41 mouse cellular contexts compared by ENCODE assay signal in the genomic region with DNA sequence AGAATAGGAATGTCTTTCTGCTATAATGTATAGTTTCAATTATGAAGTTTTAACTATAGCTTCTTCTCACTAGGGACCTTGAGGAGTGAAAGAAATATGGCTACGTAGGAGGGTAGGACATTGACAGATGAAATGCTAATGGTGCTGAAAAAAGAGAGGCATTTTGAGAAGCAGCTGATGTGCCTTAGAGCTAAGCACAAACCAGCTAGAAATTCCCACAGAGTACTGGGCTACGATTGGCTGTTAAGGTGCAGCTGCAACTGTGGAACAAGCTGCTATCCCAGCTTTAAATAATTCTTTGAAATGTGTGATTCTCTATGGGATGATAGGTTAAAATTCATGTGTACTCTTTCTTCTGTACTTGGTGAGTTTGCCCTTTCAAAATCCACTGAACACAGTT. TPM values are rescaled to one million over a fixed set of nuclear protein-coding genes. Genes with fewer than 3 reads are reported as not detected.
DNase-seq lines count a peak whose midpoint lies in the region; ATAC-seq and TF ChIP-seq lines count a peak whose summit lies in the region.
"Had no signal": no experiment of that assay in that cellular context is flagged by ENCODE, and none has a peak within 500 bp of the region (broad histone marks: within the 10 kb centered on the region; RNA-seq: fewer than 3 reads in every experiment).

No protein-coding gene starts in this region.

- no peak overlapping the region for H3K9ac ChIP-seq in hindbrain, embryonic 16.5 days (ENCODE audit: low read depth, low read length)
- H3K9ac ChIP-seq: embryonic facial prominence, embryonic 15.5 days; forebrain, embryonic 12.5 days; forebrain, postnatal 0 days; hindbrain, embryonic 13.5 days; limb, embryonic 15.5 days; liver, embryonic 13.5 days; midbrain, embryonic 13.5 days; neural tube, embryonic 13.5 days had no signal

- no peak overlapping the region for H3K27ac ChIP-seq in left cerebral cortex, adult 2 months
- no peak overlapping the region for H3K27ac ChIP-seq in hindbrain, embryonic 16.5 days (ENCODE audit: low read depth, low read length)
- H3K27ac ChIP-seq: embryonic facial prominence, embryonic 10.5 days; embryonic facial prominence, embryonic 15.5 days; forebrain, embryonic 12.5 days; gastrocnemius, adult 2 months; hindbrain, embryonic 13.5 days; limb, embryonic 10.5 days; limb, embryonic 15.5 days; liver, embryonic 13.5 days; macrophage; midbrain, embryonic 13.5 days; neural tube, embryonic 13.5 days had no signal

- DNase-seq in frontal cortex, postnatal 25 days (ENCODE audit: low spot score in 2 of 2) = no peak
- peak; percentile 9 to 27 for DNase-seq in left cerebral cortex, adult 9 months (ENCODE audit: low spot score in 2 of 2)
- DNase-seq in left cerebral cortex, adult 2 months (ENCODE audit: extremely low spot score in 1 of 2, low spot score in 2 of 2) = no peak
- peak; percentile 15 to 54 for DNase-seq in frontal cortex, postnatal 36 days (ENCODE audit: low spot score in 2 of 2)
- peak; percentile 74 for DNase-seq in telencephalon, adult 2 months (ENCODE audit: low read depth, low spot score)
- DNase-seq: adrenal gland, adult 2 months; adrenal gland, postnatal 36 days; cerebellum, adult 2 months; cerebellum, postnatal 25 days; forebrain, postnatal 0 days; gastrocnemius, adult 2 months; gastrocnemius, postnatal 36 days; heart, adult 18-20 months; heart, postnatal 4 days; kidney, adult 9 months; kidney, postnatal 10 days; liver, embryonic 13.5 days; lung, adult 18-20 months; retina, postnatal 1 day had no signal

- WGBS in hindbrain, embryonic 16.5 days = 74% methylated on average over 2 of the region's 2 CpGs

- ATAC-seq in frontal cortex, adult (ENCODE audit: low TSS enrichment) = peak; percentile 97
- ATAC-seq in hindbrain, embryonic 16.5 days = no peak
- ATAC-seq: activated CD4-positive, CD25-positive, alpha-beta regulatory T cell, adult 4 months; forebrain, postnatal 0 days; intestine, postnatal 0 days; lung, postnatal 0 days; midbrain, embryonic 13.5 days had no signal

- no peak overlapping the region for H3K4me2 ChIP-seq in hindbrain, embryonic 16.5 days (ENCODE audit: low read length)
- H3K4me2 ChIP-seq: embryonic facial prominence, embryonic 15.5 days; forebrain, embryonic 12.5 days; heart, embryonic 11.5 days; hindbrain, embryonic 13.5 days; limb, embryonic 15.5 days; liver, embryonic 13.5 days; midbrain, embryonic 13.5 days; neural tube, embryonic 13.5 days had no signal

- H3K27me3 ChIP-seq in hindbrain, embryonic 16.5 days (replicated peaks; ENCODE audit: control insufficient read depth, insufficient read depth, low read length) = no peaks in the 10 kb centered on the region
- H3K27me3 ChIP-seq: CH12.LX; embryonic facial prominence, embryonic 15.5 days; forebrain, embryonic 12.5 days; hindbrain, embryonic 13.5 days; limb, embryonic 15.5 days; liver, embryonic 13.5 days; midbrain, embryonic 13.5 days; neural tube, embryonic 13.5 days had no signal

- H3K9me3 ChIP-seq in hindbrain, embryonic 16.5 days (ENCODE audit: control insufficient read depth, low read length) = no peaks in the 10 kb centered on the region
- H3K9me3 ChIP-seq: embryonic facial prominence, embryonic 10.5 days; embryonic facial prominence, embryonic 15.5 days; forebrain, embryonic 12.5 days; hindbrain, embryonic 13.5 days; limb, embryonic 10.5 days; limb, embryonic 15.5 days; liver, embryonic 13.5 days; midbrain, embryonic 13.5 days; neural tube, embryonic 13.5 days had no signal

- H3K36me3 ChIP-seq in hindbrain, embryonic 16.5 days (ENCODE audit: control insufficient read depth, insufficient read depth, low read length) = no peaks in the 10 kb centered on the region
- H3K36me3 ChIP-seq: embryonic facial prominence, embryonic 10.5 days; embryonic facial prominence, embryonic 15.5 days; forebrain, embryonic 12.5 days; hindbrain, embryonic 13.5 days; limb, embryonic 10.5 days; limb, embryonic 15.5 days; liver, embryonic 13.5 days; midbrain, embryonic 13.5 days; neural tube, embryonic 13.5 days had no signal

- TF ChIP-seq CTCF in left cerebral cortex, adult 2 months (IDR thresholded peaks at IDR 0.05) = no peak

- intact Hi-C loops in left cerebral cortex, adult 2 months (cut with DNase I) = no loop called here

- H3K4me3 ChIP-seq in left cerebral cortex, adult 2 months = no peak overlapping the region
- no peak overlapping the region for H3K4me3 ChIP-seq in hindbrain, embryonic 16.5 days (ENCODE audit: low read length)
- H3K4me3 ChIP-seq: embryonic facial prominence, embryonic 10.5 days; embryonic facial prominence, embryonic 15.5 days; forebrain, embryonic 12.5 days; gastrocnemius, adult 2 months; hindbrain, embryonic 13.5 days; limb, embryonic 10.5 days; limb, embryonic 15.5 days; liver, embryonic 13.5 days; midbrain, embryonic 13.5 days; neural tube, embryonic 13.5 days had no signal

- no peaks in the 10 kb centered on the region for H3K4me1 ChIP-seq in hindbrain, embryonic 16.5 days (ENCODE audit: control insufficient read depth, insufficient read depth, low read depth, low read length)
- H3K4me1 ChIP-seq: embryonic facial prominence, embryonic 10.5 days; embryonic facial prominence, embryonic 15.5 days; forebrain, embryonic 12.5 days; hindbrain, embryonic 13.5 days; limb, embryonic 10.5 days; limb, embryonic 15.5 days; liver, embryonic 13.5 days; midbrain, embryonic 13.5 days; neural tube, embryonic 13.5 days had no signal

RNA-seq across cellular contexts. Expression of gene Gm21750, which starts 9.1 kb away (rescaled TPM):
- total RNA-seq in left cerebral cortex, adult 2 months (2021) = under 1 TPM in 1 of 2 experiments, not detected in 1; 0.37 TPM
- not detected in 2 replicates for polyA plus RNA-seq in hindbrain, embryonic 16.5 days (2015; fragmentation: Nextera tagmentation; extraction: Ambion mirVana)
- total RNA-seq: adrenal gland, adult 2 months; adrenal gland, postnatal 36 days; CH12.LX; ES-E14; forebrain, postnatal 0 days; gastrocnemius, adult 2 months; gastrocnemius, postnatal 36 days; heart, adult 18-20 months; heart, postnatal 4 days had no signal
- polyA plus RNA-seq: activated CD4-positive, CD25-positive, alpha-beta regulatory T cell, adult 4 months; adrenal gland, adult 2 months; C2C12; cerebellum, adult 2 months; embryonic facial prominence, embryonic 10.5 days; embryonic facial prominence, embryonic 15.5 days; forebrain, embryonic 12.5 days; forebrain, postnatal 0 days; heart, embryonic 11.5 days; heart, embryonic 16.5 days; hindbrain, embryonic 13.5 days; intestine, postnatal 0 days; large intestine, adult 2 months; limb, embryonic 10.5 days; limb, embryonic 15.5 days; liver, embryonic 13.5 days; lung, postnatal 0 days; macrophage; midbrain, embryonic 13.5 days; neural tube, embryonic 13.5 days; stomach, embryonic 14.5 days; urinary bladder, adult 2 months had no signal

Comparison
In these comparisons a context has a peak if more than half of its experiments do, and no peak if none do; other contexts are left out.
1. DNase-seq: peak in left cerebral cortex, adult 9 months (2 of 2), frontal cortex, postnatal 36 days (2 of 2) and telencephalon, adult 2 months (single experiment); none in frontal cortex, postnatal 25 days (0 of 2) and left cerebral cortex, adult 2 months (0 of 2).